Mouse (Mus musculus) kidney, postnatal 14 days (tissue): Measurements from ENCODE around the gene Pfdn4.

ENCODE experiments used
- DNase-seq: peaks from one replicate; pipeline ENCODE4 v3.0.0; 2022; ENCODE audit warnings: mixed read lengths

Pfdn4 gene

GRCm38 (mm10) chr2:170552088-170552487 lies 55.9 kb downstream of the Pfdn4 start:
- no peak for DNase-seq

DNA sequence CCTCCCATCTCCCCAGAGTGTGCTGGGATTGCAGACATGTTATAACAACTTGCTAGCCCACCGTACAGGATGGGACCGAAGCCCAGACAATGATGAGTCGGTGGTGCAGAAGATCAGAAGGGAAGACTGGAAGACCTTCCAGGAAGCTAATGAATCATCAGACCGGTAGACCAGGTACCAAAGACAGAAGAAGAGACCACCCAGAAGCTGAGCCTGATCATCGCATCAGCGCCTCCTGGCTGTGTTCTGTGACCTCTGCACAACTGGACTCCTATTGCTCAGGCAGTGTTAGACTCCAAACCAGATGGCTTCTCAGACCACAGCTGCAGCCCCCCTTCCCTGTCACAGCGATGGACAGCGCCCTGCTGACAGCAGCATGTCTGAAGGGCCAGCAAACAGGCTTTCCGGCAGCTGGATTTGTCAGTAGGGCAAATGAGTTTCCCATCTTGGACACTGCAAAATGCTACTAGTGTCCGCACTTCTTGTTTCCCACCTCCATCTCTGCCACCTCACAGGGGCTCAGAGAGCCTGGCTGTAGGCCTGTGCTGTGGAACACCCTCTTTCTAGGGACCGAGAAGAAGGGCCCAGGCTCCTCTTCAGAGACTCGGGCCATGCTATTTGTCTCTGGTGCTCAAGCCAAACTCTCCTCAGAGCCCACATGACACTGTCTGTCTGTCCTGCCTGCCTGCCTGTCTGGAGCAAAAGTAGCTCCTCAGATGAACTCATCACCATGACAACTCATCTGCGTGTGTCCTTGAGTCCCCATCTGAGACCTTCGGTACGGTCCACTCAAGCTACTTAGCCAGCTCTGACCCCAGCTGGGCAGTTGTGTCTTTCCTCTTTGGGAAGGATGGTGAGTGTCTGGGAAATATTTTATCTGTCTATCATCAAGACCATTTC lies 68.0 kb downstream of the Pfdn4 start:
- no peak for DNase-seq

GRCm38 (mm10) chr2:170564995-170565394 lies 68.8 kb downstream of the Pfdn4 start:
- DNase-seq: no peak
